ENCODE assay signal across 21 mouse cellular contexts in genomic region chr7:99702201-99702600, GRCm38 (mm10). TPM values are rescaled to one million over a fixed set of nuclear protein-coding genes. Genes with fewer than 3 reads are reported as not detected.
DNase-seq lines count a peak whose midpoint lies in the region; ATAC-seq and TF ChIP-seq lines count a peak whose summit lies in the region.
"Had no signal": no experiment of that assay in that cellular context is flagged by ENCODE, and none has a peak within 500 bp of the region (broad histone marks: within the 10 kb centered on the region; RNA-seq: fewer than 3 reads in every experiment).

No protein-coding gene starts in this region.

- H3K79me2 ChIP-seq in MEL (ENCODE audit: control insufficient read depth, insufficient read depth, low read length, poor library complexity), result no peaks in the 10 kb centered on the region

- intact Hi-C loops in gastrocnemius, adult 2 months (cut with DNase I), result no loop called here

- no peak for TF ChIP-seq RAD21 in MEL (IDR thresholded peaks at IDR 0.05; ENCODE audit: low read depth, low read length)

- H3K4me3 ChIP-seq in gastrocnemius, adult 2 months, result peak overlapping the region; percentile 38
- H3K4me3 ChIP-seq in layer of hippocampus, adult 2 months, result no peak overlapping the region
- no peak overlapping the region for H3K4me3 ChIP-seq in MEL (ENCODE audit: control insufficient read depth in 1 of 2, insufficient read depth in 1 of 2, low read depth in 2 of 2, low read length in 2 of 2)
- H3K4me3 ChIP-seq in stomach, postnatal 0 days (ENCODE audit: low read depth, low read length), result no peak overlapping the region
- H3K4me3 ChIP-seq: hindbrain, embryonic 12.5 days; midbrain, embryonic 15.5 days had no signal

- H3K27me3 ChIP-seq in MEL (ENCODE audit: control insufficient read depth in 1 of 2, insufficient read depth in 2 of 2, low read length in 2 of 2), result peaks cover 2% of the 10 kb centered on the region in 2 experiments; a peak in 3 of 4 replicates
- no peaks in the 10 kb centered on the region for H3K27me3 ChIP-seq in stomach, postnatal 0 days (ENCODE audit: control insufficient read depth, insufficient read depth, low read length)
- H3K27me3 ChIP-seq: hindbrain, embryonic 12.5 days; midbrain, embryonic 15.5 days had no signal

- TF ChIP-seq EP300 in MEL (IDR thresholded peaks at IDR 0.05; ENCODE audit: low read depth in 1 of 2, low read length in 2 of 2), result no peak
- TF ChIP-seq EP300 in stomach, postnatal 0 days (optimal IDR thresholded peaks at IDR 0.05), result no peak

- 35% methylated on average over 6 of the region's 6 CpGs for WGBS in stomach, postnatal 0 days

- H3K4me2 ChIP-seq in stomach, postnatal 0 days (replicated peaks; ENCODE audit: low read depth), result no peak overlapping the region
- H3K4me2 ChIP-seq: hindbrain, embryonic 12.5 days; midbrain, embryonic 15.5 days had no signal

- H3K9ac ChIP-seq in MEL (ENCODE audit: control insufficient read depth, low read depth, low read length, poor library complexity, severe bottlenecking), result no peak overlapping the region
- H3K9ac ChIP-seq in stomach, postnatal 0 days (ENCODE audit: low read length), result no peak overlapping the region
- H3K9ac ChIP-seq: forebrain, postnatal 0 days; hindbrain, embryonic 12.5 days; liver, embryonic 14.5 days; midbrain, embryonic 15.5 days had no signal

- H3K27ac ChIP-seq in gastrocnemius, adult 2 months, result peak overlapping the region; percentile 58
- H3K27ac ChIP-seq in layer of hippocampus, adult 2 months, result peak overlapping the region; percentile 43; the same call in 1 of the 2 replicates
- H3K27ac ChIP-seq in MEL (ENCODE audit: control insufficient read depth, low read depth, low read length), result no peak overlapping the region
- no peak overlapping the region for H3K27ac ChIP-seq in stomach, postnatal 0 days (replicated peaks)
- H3K27ac ChIP-seq: hindbrain, embryonic 12.5 days; liver, embryonic 14.5 days; macrophage; midbrain, embryonic 15.5 days had no signal

- no peak for ATAC-seq in stomach, postnatal 0 days (ENCODE audit: low FRiP score, low TSS enrichment)
- ATAC-seq: forebrain, postnatal 0 days; midbrain, embryonic 15.5 days; Patski had no signal

- H3K4me1 ChIP-seq in MEL (ENCODE audit: control insufficient read depth in 1 of 2, insufficient read depth in 2 of 2, low read length in 2 of 2), result peaks cover 0 to 6% of the 10 kb centered on the region in 2 experiments; a peak in 3 of 4 replicates
- H3K4me1 ChIP-seq in stomach, postnatal 0 days (replicated peaks; ENCODE audit: control insufficient read depth, insufficient read depth), result 0 out of 2 replicates have a peak, but pooled peaks cover 2% of the 10 kb centered on the region

- TF ChIP-seq CTCF in gastrocnemius, adult 2 months (IDR thresholded peaks at IDR 0.05), result no peak
- TF ChIP-seq CTCF in layer of hippocampus, adult 2 months (conservative IDR thresholded peaks at IDR 0.05), result no peak
- TF ChIP-seq CTCF in MEL (IDR thresholded peaks at IDR 0.05 in 2 of 3, conservative IDR thresholded peaks at IDR 0.05 in 1 of 3; ENCODE audit: control insufficient read depth in 1 of 3, insufficient read depth in 1 of 3, low read depth in 2 of 3, low read length in 3 of 3, poor library complexity in 1 of 3, severe bottlenecking in 1 of 3), result no peak
- no peak for TF ChIP-seq CTCF in stomach, postnatal 0 days (IDR thresholded peaks at IDR 0.05; ENCODE audit: low read depth)

- H3K9me3 ChIP-seq in MEL (replicated peaks; ENCODE audit: insufficient read depth, low read length), result no peaks in the 10 kb centered on the region
- H3K9me3 ChIP-seq in stomach, postnatal 0 days (ENCODE audit: control insufficient read depth, low read length), result no peaks in the 10 kb centered on the region
- H3K9me3 ChIP-seq: hindbrain, embryonic 12.5 days; midbrain, embryonic 15.5 days had no signal

- TF ChIP-seq POLR2A in MEL (IDR thresholded peaks at IDR 0.05; ENCODE audit: control insufficient read depth in 1 of 2, insufficient read depth in 1 of 2, low read depth in 1 of 2, low read length in 2 of 2, poor library complexity in 1 of 2), result no peak

- peaks cover 0 to 2% of the 10 kb centered on the region in 2 experiments; a peak in 1 of 4 replicates for H3K36me3 ChIP-seq in MEL (ENCODE audit: control insufficient read depth in 1 of 2, insufficient read depth in 2 of 2, low read length in 2 of 2)
- H3K36me3 ChIP-seq in stomach, postnatal 0 days (ENCODE audit: control insufficient read depth, insufficient read depth, low read length), result no peaks in the 10 kb centered on the region
- H3K36me3 ChIP-seq: hindbrain, embryonic 12.5 days; midbrain, embryonic 15.5 days had no signal

- DNase-seq in gastrocnemius, adult 2 months, result peak; percentile 19
- no peak for DNase-seq in gastrocnemius, postnatal 10 days
- DNase-seq in layer of hippocampus, adult 2 months (ENCODE audit: low spot score in 2 of 2), result no peak
- no peak for DNase-seq in layer of hippocampus, adult 11-12 months (ENCODE audit: low spot score)
- peak; percentile 8 for DNase-seq in MEL (ENCODE audit: low read depth, low spot score)
- peak; percentile 53 to 64 for DNase-seq in kidney, postnatal 36 days
- DNase-seq in stomach, postnatal 0 days (ENCODE audit: low spot score), result no peak
- no peak for DNase-seq in lung, postnatal 36 days
- DNase-seq: cerebellum, postnatal 14 days; forebrain, postnatal 0 days; gastrocnemius, postnatal 25 days; thymus, adult 2 months had no signal

TF ChIP-seq in MEL, 35 proteins besides CTCF, POLR2A, EP300 and RAD21:
- no peak for TF ChIP-seq MEF2A (IDR thresholded peaks at IDR 0.05; ENCODE audit: extremely low read depth, insufficient replicate concordance, low read depth, low read length, poor library complexity, severe bottlenecking)
- TF ChIP-seq GABPA (IDR thresholded peaks at IDR 0.05; ENCODE audit: low read depth, low read length), result no peak
- TF ChIP-seq MAFK (IDR thresholded peaks at IDR 0.05; ENCODE audit: borderline replicate concordance, low read depth, low read length), result no peak
- TF ChIP-seq KAT2A (conservative IDR thresholded peaks at IDR 0.05; ENCODE audit: low read depth, low read length), result no peak

RNA-seq across cellular contexts. Expression of gene Slco2b1, which starts 8.9 kb away (rescaled TPM):
- 1 to 10 TPM; 5.2 to 7.1 TPM for total RNA-seq in gastrocnemius, adult 2 months (2021)
- total RNA-seq in gastrocnemius, postnatal 10 days (2021), result 1 to 10 TPM; 8.8 to 9.8 TPM
- 10 to 100 TPM; 11.7 to 13.4 TPM for total RNA-seq in layer of hippocampus, adult 2 months (2021)
- not detected in 2 replicates for total RNA-seq in MEL (2012; rRNA removed)
- polyA plus RNA-seq in MEL (2012; ENCODE audit: insufficient read depth in 1 of 2, insufficient read length in 2 of 2, low read depth in 1 of 2, low replicate concordance in 2 of 2, missing spikeins in 1 of 2), result under 1 TPM in 1 of 2 experiments, not detected in 1; 0.06 TPM
- polyA plus RNA-seq in stomach, postnatal 0 days (2015; fragmentation: Nextera tagmentation; extraction: Ambion mirVana), result 2.1 and 2.2 TPM in 2 replicates
- polyA plus RNA-seq: Patski had no signal

RNA-seq across cellular contexts. Expression of gene Olfr520, which starts 27.9 kb away (rescaled TPM):
- not detected for total RNA-seq in gastrocnemius, adult 2 months (2021)
- total RNA-seq in gastrocnemius, postnatal 10 days (2021), result not detected
- not detected for total RNA-seq in layer of hippocampus, adult 2 months (2021)
- not detected in 2 replicates for total RNA-seq in MEL (2012; rRNA removed)
- not detected for polyA plus RNA-seq in MEL (2012; ENCODE audit: insufficient read depth in 1 of 2, insufficient read length in 2 of 2, low read depth in 1 of 2, low replicate concordance in 2 of 2, missing spikeins in 1 of 2)
- polyA plus RNA-seq in stomach, postnatal 0 days (2015; fragmentation: Nextera tagmentation; extraction: Ambion mirVana), result 0.11 TPM in 1 of 2 replicates, not detected in the other
- total RNA-seq: forebrain, postnatal 0 days; gastrocnemius, postnatal 25 days; layer of hippocampus, postnatal 10 days; left cerebral cortex, postnatal 14 days had no signal
- polyA plus RNA-seq: forebrain, postnatal 0 days; heart, embryonic 14.5 days; hindbrain, embryonic 12.5 days; intestine, embryonic 14.5 days; liver, embryonic 14.5 days; macrophage; midbrain, embryonic 15.5 days; Patski; thymus, adult 2 months had no signal

Comparison
In these comparisons a context has a peak if more than half of its experiments do, and no peak if none do; other contexts are left out.
1. DNase-seq: peak in gastrocnemius, adult 2 months (single experiment), MEL (single experiment) and kidney, postnatal 36 days (2 of 2); none in gastrocnemius, postnatal 10 days (single experiment), layer of hippocampus, adult 2 months (0 of 2), layer of hippocampus, adult 11-12 months (single experiment), stomach, postnatal 0 days (single experiment) and lung, postnatal 36 days (single experiment).
2. H3K27ac ChIP-seq: peak in gastrocnemius, adult 2 months (single experiment) and layer of hippocampus, adult 2 months (single experiment); none in MEL (single experiment) and stomach, postnatal 0 days (single experiment).